Mouse (Mus musculus) midbrain, embryonic 12.5 days (tissue): ENCODE measurements at regions not wholly inside any gene's neighbourhood (a gene's known extent, or its start where the extent isn't known, plus 50 kb on each side); places are given as distances from the start of the nearest gene placed in this dataset.

Source experiments
- ATAC-seq: fragments of 200-750 bp; cut with Nextera tagmentation; 2 replicates; pipeline ENCODE4 v1.8.0; 2017; ENCODE audit warnings: low read depth, moderate TSS enrichment, moderate library complexity; ENCODE audit not compliant: low FRiP score
- H3K27ac ChIP-seq: fragments of 300-500 bp; sonication (generic); replicated peaks from 2 replicates; pipeline ENCODE4 v1.5.1; 2016; ENCODE audit warnings: mild to moderate bottlenecking
- H3K27me3 ChIP-seq: fragments of 300-500 bp; sonication (generic); 2 replicates; pipeline ENCODE4 v1.6.1; 2016; ENCODE audit warnings: mild to moderate bottlenecking
- H3K36me3 ChIP-seq: fragments of 300-500 bp; sonication (generic); 2 replicates; pipeline ENCODE4 v1.6.1; 2016
- H3K4me1 ChIP-seq: fragments of 300-500 bp; sonication (generic); 2 replicates; pipeline ENCODE4 v1.6.1; 2016
- H3K4me2 ChIP-seq: fragments of 300-500 bp; sonication (generic); replicated peaks from 2 replicates; pipeline ENCODE4 v1.6.1; 2016; ENCODE audit warnings: mild to moderate bottlenecking, moderate library complexity
- H3K4me3 ChIP-seq: fragments of 300-500 bp; sonication (generic); 2 replicates; pipeline ENCODE4 v1.5.1; 2016; ENCODE audit warnings: mild to moderate bottlenecking
- H3K9ac ChIP-seq: fragments of 300-500 bp; sonication (generic); replicated peaks from 2 replicates; pipeline ENCODE4 v1.6.1; 2016; ENCODE audit warnings: mild to moderate bottlenecking, moderate library complexity
- H3K9me3 ChIP-seq: fragments of 300-500 bp; sonication (generic); 2 replicates; pipeline ENCODE4 v1.6.1; 2016; ENCODE audit warnings: mild to moderate bottlenecking
- WGBS: fragments of 180-500 bp; shearing (Covaris S2); methylation state at CpG from one replicate; pipeline ENCODE4 v1.1.7; 2016; 5-methylcytosine and 5-hydroxymethylcytosine counted together

DNA sequence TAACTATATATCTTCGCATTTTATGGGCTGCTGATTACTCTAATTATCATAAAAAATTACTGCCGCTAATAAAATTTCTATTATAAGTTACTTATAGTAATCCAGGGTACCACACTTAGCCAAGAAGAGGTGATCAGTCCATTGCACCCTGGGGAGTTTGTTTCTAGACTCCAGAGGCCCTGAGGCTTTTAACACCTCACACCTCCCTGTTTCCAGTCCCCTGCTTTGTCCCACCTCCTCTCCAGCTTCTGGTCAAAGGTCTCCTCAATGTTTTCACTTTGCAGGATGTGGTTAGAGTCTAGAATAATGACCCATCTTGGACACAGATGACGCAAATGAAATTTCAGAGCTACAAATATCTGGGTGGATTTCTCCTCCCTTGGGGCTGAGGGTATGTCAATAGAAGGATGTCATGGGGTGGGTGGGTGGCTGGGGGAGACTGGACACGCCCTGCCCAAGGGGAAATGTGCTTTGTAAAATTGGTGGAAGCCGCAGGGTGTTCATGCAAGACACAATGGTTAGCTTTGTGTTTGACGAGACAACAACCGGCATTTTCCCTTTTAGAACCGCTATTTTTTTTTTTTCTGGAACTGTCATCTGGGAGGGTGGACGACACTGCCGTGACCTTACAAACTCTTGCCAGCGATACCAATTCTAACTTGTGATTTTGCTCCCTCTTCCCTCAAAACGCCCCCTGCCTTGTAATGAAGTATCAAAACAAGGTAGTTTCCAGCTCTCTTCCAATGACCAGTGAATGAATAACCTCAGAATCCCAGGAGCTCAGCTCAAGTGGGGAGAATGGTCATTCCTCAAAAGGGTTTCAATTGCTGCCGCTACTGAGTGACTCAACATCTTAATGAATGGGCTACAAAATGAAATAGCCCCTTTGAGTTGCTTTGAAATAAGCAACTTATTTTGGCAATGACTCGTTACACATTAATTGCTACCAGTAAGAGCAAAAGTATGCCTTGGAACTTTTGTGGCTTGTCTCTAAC is 207.0 kb upstream of the Irx3 start:
- no peak for ATAC-seq
- no peak overlapping the region for H3K4me2 ChIP-seq
- no peak overlapping the region for H3K4me3 ChIP-seq
- H3K9me3 ChIP-seq: no peaks in the 10 kb centered on the region
- peaks cover 12% of the 10 kb centered on the region; the same call in 1 of the 2 replicates for H3K4me1 ChIP-seq
- peaks cover 29% of the 10 kb centered on the region for H3K27me3 ChIP-seq
- H3K27ac ChIP-seq: no peak overlapping the region
- H3K9ac ChIP-seq: no peak overlapping the region
- no peaks in the 10 kb centered on the region for H3K36me3 ChIP-seq
- WGBS: 68% methylated on average over 14 of the region's 14 CpGs

DNA sequence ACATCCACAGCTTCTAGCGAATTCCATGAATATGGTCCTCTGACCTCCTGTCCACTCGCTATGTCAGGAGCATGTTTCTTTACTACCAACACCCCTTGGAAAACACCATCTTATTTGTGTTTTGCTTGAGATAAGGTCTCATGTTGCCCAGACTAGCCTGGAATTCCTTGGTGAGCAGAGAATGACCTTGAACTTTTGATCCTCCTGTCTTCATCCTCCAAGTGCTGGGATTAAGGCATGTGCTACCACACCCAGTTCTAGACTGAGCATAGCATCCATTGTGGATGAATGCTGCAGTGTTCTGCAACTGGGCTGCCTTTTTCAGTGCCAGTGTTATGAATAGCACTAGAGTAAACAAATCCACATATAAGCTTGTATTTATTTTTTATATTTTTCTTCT is 203.2 kb upstream of the Irx3 start:
- 94% methylated on average over 2 of the region's 2 CpGs for WGBS
- peaks cover 25% of the 10 kb centered on the region for H3K27me3 ChIP-seq
- peaks cover 4% of the 10 kb centered on the region; the same call in 1 of the 2 replicates for H3K9me3 ChIP-seq
- H3K4me1 ChIP-seq: peaks cover 12% of the 10 kb centered on the region; the same call in 1 of the 2 replicates
- no peak overlapping the region for H3K27ac ChIP-seq
- H3K9ac ChIP-seq: no peak overlapping the region
- H3K4me3 ChIP-seq: no peak overlapping the region
- no peak overlapping the region for H3K4me2 ChIP-seq
- ATAC-seq: no peak
- H3K36me3 ChIP-seq: no peaks in the 10 kb centered on the region

DNA sequence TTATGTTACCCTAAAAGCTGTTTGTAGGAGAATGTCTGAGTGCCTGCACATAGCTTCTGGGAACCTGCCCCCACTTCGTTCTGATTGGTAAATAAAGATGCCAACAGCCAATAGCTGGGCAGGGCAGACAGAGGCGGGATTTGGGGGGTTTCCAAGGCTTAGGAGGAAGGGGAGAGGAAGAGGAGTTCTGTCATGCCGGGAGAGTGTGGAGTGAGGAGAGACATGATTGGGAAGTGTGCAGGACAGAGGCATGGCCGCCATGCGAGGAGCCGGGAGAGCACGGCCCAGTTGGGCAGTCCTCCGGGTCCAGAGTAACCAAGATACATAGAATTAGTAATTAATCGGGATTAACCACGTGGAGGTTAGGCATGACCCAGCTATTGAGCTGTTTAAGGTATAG is 202.7 kb upstream of the Irx3 start:
- WGBS: 77% methylated on average over 10 of the region's 10 CpGs
- H3K9ac ChIP-seq: no peak overlapping the region
- H3K27me3 ChIP-seq: peaks cover 25% of the 10 kb centered on the region
- H3K36me3 ChIP-seq: no peaks in the 10 kb centered on the region
- no peak for ATAC-seq
- H3K4me3 ChIP-seq: no peak overlapping the region
- no peak overlapping the region for H3K4me2 ChIP-seq
- peaks cover 11% of the 10 kb centered on the region; the same call in 1 of the 2 replicates for H3K4me1 ChIP-seq
- no peak overlapping the region for H3K27ac ChIP-seq
- H3K9me3 ChIP-seq: peaks cover 4% of the 10 kb centered on the region; the same call in 1 of the 2 replicates

DNA sequence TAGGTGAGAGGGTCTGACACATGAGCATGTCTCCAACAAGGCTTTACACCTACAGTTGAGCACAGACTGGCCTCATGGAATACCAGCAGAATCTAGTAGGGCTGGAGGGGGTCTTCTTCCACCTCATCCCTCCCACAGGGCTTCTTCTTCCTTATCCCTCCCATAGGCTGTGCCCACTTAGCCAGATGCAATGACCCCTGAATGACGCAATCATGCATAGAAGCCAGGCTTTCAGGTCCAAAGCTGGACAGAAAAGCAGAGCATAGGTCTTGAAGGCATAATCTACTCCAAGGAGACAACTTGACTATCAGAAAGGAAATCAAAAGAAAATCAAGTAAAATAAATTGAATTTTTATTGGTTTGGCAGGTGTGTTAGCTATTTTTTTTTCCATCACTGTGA is 198.5 kb upstream of the Irx3 start:
- Histone ChIP-seq H3K9me3 (peaks cover 4% of the 10 kb centered on the region; the same call in 1 of the 2 replicates), H3K27me3 (peaks cover 7% of the 10 kb centered on the region), H3K36me3 (no peaks in the 10 kb centered on the region), H3K9ac (no peak overlapping the region), H3K4me2 (no peak overlapping the region), H3K4me3 (no peak overlapping the region), H3K27ac (no peak overlapping the region), H3K4me1 (peaks cover 31% of the 10 kb centered on the region)
- 97% methylated on average over 1 of the region's 1 CpGs for WGBS
- ATAC-seq: no peak

DNA sequence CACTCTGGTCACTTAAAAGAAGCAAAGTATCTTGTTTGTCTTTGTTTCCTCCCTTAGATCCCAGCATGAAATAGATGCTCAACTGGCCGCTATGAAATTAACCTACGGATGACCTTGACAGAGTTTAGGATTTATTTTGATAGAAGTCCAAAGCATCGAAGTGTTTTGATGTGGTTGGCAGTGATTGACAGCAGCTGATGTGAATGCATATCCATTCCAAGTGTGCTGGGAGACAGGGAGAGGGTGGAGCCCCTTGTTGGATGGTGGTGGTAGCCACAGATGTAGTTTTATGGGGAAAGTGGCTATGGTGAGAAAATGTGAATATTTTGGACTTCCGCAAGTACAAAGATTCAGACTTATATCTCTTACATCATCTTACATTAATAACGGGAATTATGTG is 197.8 kb upstream of the Irx3 start:
- H3K4me3 ChIP-seq: no peak overlapping the region
- peaks cover 7% of the 10 kb centered on the region for H3K27me3 ChIP-seq
- no peak overlapping the region for H3K27ac ChIP-seq
- no peaks in the 10 kb centered on the region for H3K36me3 ChIP-seq
- 87% methylated on average over 5 of the region's 5 CpGs for WGBS
- peaks cover 4% of the 10 kb centered on the region; the same call in 1 of the 2 replicates for H3K9me3 ChIP-seq
- H3K9ac ChIP-seq: no peak overlapping the region
- no peak overlapping the region for H3K4me2 ChIP-seq
- H3K4me1 ChIP-seq: peaks cover 37% of the 10 kb centered on the region
- no peak for ATAC-seq

DNA sequence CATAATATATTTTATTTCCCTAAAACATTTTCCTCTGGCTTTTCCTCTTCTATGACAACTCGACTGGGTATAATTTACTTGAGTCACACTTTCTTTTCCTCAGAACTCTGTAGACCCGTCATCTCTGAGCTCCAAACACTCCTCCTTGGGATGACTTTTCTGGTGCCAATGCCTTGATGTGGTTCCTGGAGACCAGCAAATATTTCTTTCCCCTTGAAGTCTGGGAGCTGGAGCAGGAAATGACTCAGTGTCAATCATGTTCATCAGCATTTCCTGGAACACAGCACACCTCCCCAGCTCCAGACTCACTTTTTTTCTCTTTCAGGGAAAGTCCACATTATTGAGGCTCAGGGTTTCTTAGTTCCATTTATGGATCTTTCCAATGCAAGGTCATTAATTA is 197.3 kb upstream of the Irx3 start:
- Histone ChIP-seq H3K9me3 (peaks cover 4% of the 10 kb centered on the region; the same call in 1 of the 2 replicates), H3K27ac (no peak overlapping the region), H3K4me1 (peaks cover 38% of the 10 kb centered on the region), H3K9ac (no peak overlapping the region), H3K27me3 (peaks cover 10% of the 10 kb centered on the region), H3K4me2 (no peak overlapping the region), H3K4me3 (no peak overlapping the region), H3K36me3 (no peaks in the 10 kb centered on the region)
- ATAC-seq: no peak
- WGBS: 89% methylated on average over 2 of the region's 2 CpGs

DNA sequence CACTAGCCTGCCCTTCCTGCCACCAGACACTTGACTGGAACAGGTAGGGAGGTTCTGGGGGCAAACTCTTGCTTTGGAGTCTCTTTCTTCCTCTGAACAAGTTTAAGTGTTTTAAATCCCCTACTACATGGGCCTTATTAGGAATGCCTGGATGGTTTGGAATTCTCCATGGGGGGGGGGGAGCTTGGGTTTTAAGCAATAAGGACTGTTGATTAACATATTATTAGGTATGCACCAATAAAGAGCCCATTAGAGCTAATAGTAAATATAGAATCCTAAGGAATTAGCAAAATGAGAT is 196.0 kb upstream of the Irx3 start:
- Histone ChIP-seq H3K27me3 (peaks cover 18% of the 10 kb centered on the region), H3K4me1 (peaks cover 52% of the 10 kb centered on the region), H3K9me3 (no peaks in the 10 kb centered on the region), H3K27ac (peak overlapping the region; percentile 88), H3K36me3 (no peaks in the 10 kb centered on the region), H3K4me3 (0 out of 2 replicates have a peak overlapping the region, but pooled peaks have one; percentile 10), H3K9ac (no peak overlapping the region), H3K4me2 (peak overlapping the region; percentile 36)
- no peak for ATAC-seq

DNA sequence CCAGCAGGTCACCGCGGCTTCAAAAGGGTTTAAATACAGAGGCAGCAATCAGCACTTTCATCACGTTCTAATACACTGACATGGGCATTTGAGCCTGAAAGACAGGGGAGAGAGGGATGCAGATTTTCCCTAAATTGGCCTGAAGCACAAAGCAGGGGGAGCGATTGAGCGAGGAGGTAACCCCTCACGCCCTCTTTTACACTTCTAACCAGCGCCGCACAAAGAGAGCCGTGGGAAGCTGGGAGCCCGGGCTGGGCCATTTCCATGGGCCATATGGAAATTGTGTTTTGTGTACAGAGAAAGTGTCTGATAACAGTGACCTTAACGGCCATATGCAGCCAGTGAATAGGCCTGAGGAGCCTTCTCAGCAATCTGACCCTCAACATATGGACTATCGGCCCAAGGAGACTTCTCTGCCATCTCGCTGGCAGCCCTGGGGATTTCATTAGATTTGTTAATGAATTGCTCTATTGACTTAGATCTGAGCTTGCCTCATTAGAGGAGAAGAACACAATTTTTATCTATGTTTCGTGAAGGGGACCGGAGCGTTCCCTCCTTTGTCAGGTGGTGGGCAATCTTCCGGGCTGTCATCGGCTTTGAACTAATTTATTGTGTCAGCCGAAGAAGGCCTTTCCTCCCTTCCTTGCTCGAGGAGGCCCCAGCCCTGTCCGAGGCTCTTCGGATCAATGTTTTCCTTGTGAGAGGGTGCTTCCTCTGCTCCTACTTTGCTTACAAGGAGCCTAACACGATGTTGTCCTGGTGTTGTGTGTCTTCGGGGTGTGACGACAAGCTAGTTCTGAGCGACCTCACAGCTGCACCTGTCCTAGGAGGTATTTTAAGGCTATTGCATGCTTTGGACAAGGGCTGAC is 195.4 kb upstream of the Irx3 start:
- WGBS: 10% methylated on average over 26 of the region's 26 CpGs
- H3K27ac ChIP-seq: peak overlapping the region; percentile 88
- no peaks in the 10 kb centered on the region for H3K9me3 ChIP-seq
- peak overlapping the region; percentile 36 for H3K4me2 ChIP-seq
- H3K9ac ChIP-seq: no peak overlapping the region
- H3K4me1 ChIP-seq: peaks cover 57% of the 10 kb centered on the region
- H3K27me3 ChIP-seq: peaks cover 18% of the 10 kb centered on the region
- peak; percentile 83 for ATAC-seq
- H3K4me3 ChIP-seq: 0 out of 2 replicates have a peak overlapping the region, but pooled peaks have one; percentile 10
- H3K36me3 ChIP-seq: no peaks in the 10 kb centered on the region

DNA sequence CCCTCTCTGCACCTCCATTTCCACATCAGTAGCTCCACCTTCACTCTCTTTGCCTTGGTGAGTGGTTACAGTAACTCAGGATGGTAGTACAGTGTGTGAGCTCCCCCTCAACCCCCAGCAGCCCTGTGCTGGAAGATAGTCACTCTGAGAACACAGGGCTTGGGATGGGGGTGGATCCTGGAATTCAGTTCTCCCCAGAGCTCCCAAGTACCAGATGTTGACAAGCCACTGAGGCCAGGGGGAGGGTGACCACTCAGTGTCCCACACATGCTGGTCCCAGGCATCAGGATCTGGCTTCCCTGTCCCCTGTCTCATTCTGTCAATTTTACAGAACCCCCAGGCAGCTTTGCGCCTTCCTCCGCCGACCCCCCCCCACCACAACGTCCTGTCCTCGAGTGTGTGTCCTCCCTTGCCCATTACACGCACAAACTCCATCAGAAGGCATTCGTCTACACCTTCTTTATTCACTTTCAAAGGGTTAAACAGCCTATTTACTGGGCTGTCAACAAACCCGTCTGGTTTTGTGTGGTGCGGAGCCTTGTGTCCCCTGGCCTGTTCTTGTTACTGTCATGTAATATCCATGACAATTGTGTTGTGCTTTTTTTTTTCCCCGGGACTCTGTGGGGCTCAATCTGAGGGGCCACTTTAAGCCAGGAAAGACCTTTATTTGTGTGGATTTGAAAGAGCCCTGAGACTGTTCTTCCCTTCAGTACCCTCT is 194.6 kb upstream of the Irx3 start:
- Histone ChIP-seq H3K4me1 (peaks cover 65% of the 10 kb centered on the region), H3K9ac (no peak overlapping the region), H3K36me3 (no peaks in the 10 kb centered on the region), H3K4me2 (peak overlapping the region; percentile 36), H3K27ac (peak overlapping the region; percentile 88), H3K27me3 (peaks cover 18% of the 10 kb centered on the region), H3K9me3 (no peaks in the 10 kb centered on the region), H3K4me3 (no peak overlapping the region)
- WGBS: 7% methylated on average over 10 of the region's 10 CpGs
- peak; percentile 74 for ATAC-seq

DNA sequence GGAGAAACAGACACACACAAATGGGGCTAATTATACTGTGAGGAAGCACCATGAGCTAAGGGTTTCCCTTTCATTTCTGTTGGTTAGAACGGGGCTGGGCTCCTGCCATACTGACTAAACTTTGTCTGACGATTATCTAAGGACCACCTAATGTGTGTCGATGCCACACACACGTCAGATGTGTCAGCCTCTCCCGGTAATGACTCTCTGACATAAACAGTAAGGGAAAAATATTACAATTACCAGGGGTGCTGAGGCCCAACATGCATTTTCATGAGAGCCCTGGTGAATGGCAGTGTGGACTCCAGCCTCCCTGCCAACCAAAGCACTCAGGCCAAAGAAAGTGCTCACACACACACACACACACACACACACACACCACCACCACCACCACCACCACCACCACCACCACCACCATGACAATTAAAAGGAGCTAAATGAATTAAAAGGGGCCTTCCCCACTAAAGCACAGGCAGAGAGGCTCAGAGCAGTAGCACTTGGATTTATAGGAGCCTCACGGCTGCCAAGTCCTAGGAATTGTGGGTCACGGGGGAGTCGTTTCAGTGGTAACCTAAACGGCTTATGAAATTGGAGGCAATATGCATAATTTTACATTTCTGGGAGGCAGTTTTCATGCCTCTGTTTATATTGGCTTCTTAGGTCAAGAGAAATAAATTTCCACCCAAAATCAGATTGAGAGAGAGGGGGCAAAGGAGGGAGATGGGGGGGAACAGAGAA is 193.7 kb upstream of the Irx3 start:
- no peaks in the 10 kb centered on the region for H3K9me3 ChIP-seq
- no peak for ATAC-seq
- H3K4me2 ChIP-seq: peak overlapping the region; percentile 36
- H3K36me3 ChIP-seq: no peaks in the 10 kb centered on the region
- no peak overlapping the region for H3K9ac ChIP-seq
- peaks cover 14% of the 10 kb centered on the region for H3K27me3 ChIP-seq
- WGBS: 29% methylated on average over 9 of the region's 9 CpGs
- H3K4me3 ChIP-seq: no peak overlapping the region
- H3K27ac ChIP-seq: peak overlapping the region; percentile 88
- peaks cover 74% of the 10 kb centered on the region for H3K4me1 ChIP-seq
